In the genomic region with DNA sequence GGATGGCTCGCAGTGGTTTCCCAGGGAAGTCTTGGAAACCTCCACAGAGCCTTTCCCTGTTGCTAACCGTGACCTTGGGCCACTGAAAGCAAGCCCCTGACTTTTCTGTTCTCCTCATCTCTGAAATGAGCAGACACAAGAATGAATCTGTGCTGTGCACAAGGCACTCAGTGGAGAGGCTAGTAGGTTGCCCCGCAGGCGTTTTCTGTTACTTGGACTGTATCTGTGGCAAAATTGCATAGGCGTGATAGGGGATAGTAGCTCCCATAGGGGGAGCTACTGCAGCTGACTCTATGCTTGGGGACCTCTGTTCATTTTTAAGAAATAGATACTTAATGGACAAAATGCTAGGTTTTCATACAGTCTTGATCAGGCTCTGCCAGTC, we compare ENCODE assay signal across 8 mouse cellular contexts. TPM values are rescaled to one million over a fixed set of nuclear protein-coding genes. Genes with fewer than 3 reads are reported as not detected.
DNase-seq lines count a peak whose midpoint lies in the region; ATAC-seq and TF ChIP-seq lines count a peak whose summit lies in the region.

No protein-coding gene starts in this region.

- H3K27ac ChIP-seq in heart, embryonic 13.5 days (replicated peaks), result peak overlapping the region; percentile 78
- no peak overlapping the region for H3K27ac ChIP-seq in ES-E14 (ENCODE audit: insufficient read depth, low read depth, low read length, poor library complexity, severe bottlenecking)
- peak overlapping the region; percentile 81; the same call in 1 of the 2 replicates for H3K27ac ChIP-seq in forebrain, embryonic 15.5 days (replicated peaks)

- no peak for ATAC-seq in heart, embryonic 13.5 days (ENCODE audit: extremely low read depth, insufficient number of reproducible peaks, low FRiP score, low TSS enrichment)
- ATAC-seq in forebrain, embryonic 15.5 days (replicated peaks), result no peak
- ATAC-seq in megakaryocyte progenitor cell, adult 5-6 weeks (replicated peaks; ENCODE audit: poor library complexity), result 0 out of 2 replicates have a peak, but pooled peaks have one; percentile 13

- peak overlapping the region; percentile 87 for H3K9ac ChIP-seq in heart, embryonic 13.5 days
- peak overlapping the region; percentile 91 for H3K9ac ChIP-seq in ES-E14 (ENCODE audit: insufficient read depth, low read depth, low read length, poor library complexity, severe bottlenecking)
- peak overlapping the region; percentile 65 for H3K9ac ChIP-seq in forebrain, embryonic 15.5 days (replicated peaks)

- 0 out of 2 replicates have a peak, but pooled peaks cover 5% of the 10 kb centered on the region for H3K36me3 ChIP-seq in heart, embryonic 13.5 days
- H3K36me3 ChIP-seq in ES-E14 (ENCODE audit: control insufficient read depth, insufficient read depth, low read length, poor library complexity, severe bottlenecking), result no peaks in the 10 kb centered on the region
- H3K36me3 ChIP-seq in forebrain, embryonic 15.5 days, result no peaks in the 10 kb centered on the region

- H3K27me3 ChIP-seq in heart, embryonic 13.5 days (replicated peaks), result no peaks in the 10 kb centered on the region
- H3K27me3 ChIP-seq in forebrain, embryonic 15.5 days, result no peaks in the 10 kb centered on the region

- WGBS in heart, embryonic 13.5 days, result 20% methylated on average over 5 of the region's 5 CpGs
- 20% methylated on average over 5 of the region's 5 CpGs for WGBS in forebrain, embryonic 15.5 days

- in situ Hi-C loops in ES-E14 (cut with MboI; ENCODE audit: low sequenced_read_pairs in 2 of 2, unreplicated experiment in 2 of 2), result no loop called here

- peak overlapping the region; percentile 88 for H3K4me2 ChIP-seq in heart, embryonic 13.5 days
- H3K4me2 ChIP-seq in forebrain, embryonic 15.5 days (replicated peaks), result peak overlapping the region; percentile 81

- DNase-seq in heart, postnatal 36 days, result no peak
- no peak for DNase-seq in ES-E14 (ENCODE audit: low read depth, low spot score)
- DNase-seq in gastrocnemius, postnatal 14 days, result no peak
- no peak for DNase-seq in urinary bladder, adult 2 months (ENCODE audit: low spot score)
- no peak for DNase-seq in B cell, adult 2 months

- peaks cover 12% of the 10 kb centered on the region for H3K4me1 ChIP-seq in heart, embryonic 13.5 days
- H3K4me1 ChIP-seq in ES-E14 (ENCODE audit: control insufficient read depth in 2 of 2, insufficient read depth in 2 of 2, low read length in 2 of 2, poor library complexity in 1 of 2), result 0 out of 4 replicates have a peak, but pooled peaks cover 0 to 2% of the 10 kb centered on the region in 2 experiments
- peaks cover 6% of the 10 kb centered on the region for H3K4me1 ChIP-seq in forebrain, embryonic 15.5 days

- H3K4me3 ChIP-seq in heart, embryonic 13.5 days, result peak overlapping the region; percentile 79
- peak overlapping the region; percentile 76 to 94 for H3K4me3 ChIP-seq in ES-E14 (ENCODE audit: insufficient read depth in 1 of 2, low read depth in 1 of 2, low read length in 2 of 2, poor library complexity in 1 of 2, severe bottlenecking in 1 of 2)
- H3K4me3 ChIP-seq in forebrain, embryonic 15.5 days, result peak overlapping the region; percentile 69

- H3K9me3 ChIP-seq in heart, embryonic 13.5 days, result no peaks in the 10 kb centered on the region
- no peaks in the 10 kb centered on the region for H3K9me3 ChIP-seq in ES-E14 (ENCODE audit: control insufficient read depth, insufficient read depth, low read depth, low read length)
- H3K9me3 ChIP-seq in forebrain, embryonic 15.5 days, result no peaks in the 10 kb centered on the region

- intact Hi-C loops in heart, postnatal 36 days (cut with DNase I), result no loop called here
- intact Hi-C loops in gastrocnemius, postnatal 14 days (cut with DNase I; ENCODE audit: low total_unique reads), result no loop called here

TF ChIP-seq in ES-E14, 5 proteins besides CTCF, POLR2A, EP300 and RAD21:
- TF ChIP-seq ZNF384 (IDR thresholded peaks at IDR 0.05; ENCODE audit: low read depth, low read length) (no peak), ZC3H11A (IDR thresholded peaks at IDR 0.05; ENCODE audit: borderline replicate concordance, low read depth, low read length) (no peak), HCFC1 (IDR thresholded peaks at IDR 0.05; ENCODE audit: borderline replicate concordance, insufficient read depth, low read length) (no peak), MAFK (IDR thresholded peaks at IDR 0.05; ENCODE audit: insufficient read depth, low read depth, low read length) (no peak), CHD2 (IDR thresholded peaks at IDR 0.05; ENCODE audit: low read depth, low read length) (no peak)

RNA-seq across cellular contexts. Expression of a gene that starts 0.7 kb away (rescaled TPM):
- 9.0 and 9.9 TPM in 2 replicates for polyA plus RNA-seq in heart, embryonic 13.5 days (2015; fragmentation: Nextera tagmentation; extraction: Ambion mirVana)
- total RNA-seq in heart, postnatal 36 days (2021), result 1 to 10 TPM; 4.6 to 4.8 TPM
- 12.5 and 15.2 TPM in 2 replicates for total RNA-seq in ES-E14 (2012; rRNA removed)
- 10.0 and 10.7 TPM in 2 replicates for polyA plus RNA-seq in forebrain, embryonic 15.5 days (2015; fragmentation: Nextera tagmentation; extraction: Ambion mirVana)
- total RNA-seq in megakaryocyte progenitor cell, adult 5-6 weeks (2015), result 10.6 and 11.2 TPM in 2 replicates
- total RNA-seq in megakaryocyte progenitor cell, adult 5-6 weeks (2017), result 11.3 and 12.2 TPM in 2 replicates
- total RNA-seq in gastrocnemius, postnatal 14 days (2021), result 1 to 10 TPM; 7.2 to 7.8 TPM
- 7.9 and 10.1 TPM in 2 replicates for polyA plus RNA-seq in urinary bladder, adult 2 months (2012; rRNA removed)

RNA-seq across cellular contexts. Expression of a gene that starts 22.3 kb away (rescaled TPM):
- polyA plus RNA-seq in heart, embryonic 13.5 days (2015; fragmentation: Nextera tagmentation; extraction: Ambion mirVana), result not detected in 2 replicates
- under 1 TPM in 1 of 2 experiments, not detected in 1; 0.75 TPM for total RNA-seq in heart, postnatal 36 days (2021)
- not detected in 2 replicates for total RNA-seq in ES-E14 (2012; rRNA removed)
- polyA plus RNA-seq in forebrain, embryonic 15.5 days (2015; fragmentation: Nextera tagmentation; extraction: Ambion mirVana), result not detected in 2 replicates
- total RNA-seq in megakaryocyte progenitor cell, adult 5-6 weeks (2015), result not detected in 2 replicates
- not detected in 2 replicates for total RNA-seq in megakaryocyte progenitor cell, adult 5-6 weeks (2017)
- under 1 TPM in 1 of 2 experiments, not detected in 1; 0.71 TPM for total RNA-seq in gastrocnemius, postnatal 14 days (2021)
- not detected in 2 replicates for polyA plus RNA-seq in urinary bladder, adult 2 months (2012; rRNA removed)
